Mouse (Mus musculus) gastrocnemius, postnatal 36 days (tissue): ENCODE measurements around the gene Znhit1. TPM values are rescaled to one million over a fixed set of nuclear protein-coding genes. Genes with fewer than 3 reads are reported as not detected.
"Not testable (repeated sequence)": the region's sequence is repeated elsewhere in the genome, so short reads cannot be mapped to it uniquely, and the experiment has no call there.

ENCODE experiments used
- DNase-seq, 2 experiments: peaks; one replicate each; pipeline ENCODE4 v3.0.0; 2022
- intact Hi-C: fragments of 180-260 bp; cut with DNase I; formaldehyde crosslinking; loops from one replicate; pipeline ENCODE4 v1.15.1; 2025
- total RNA-seq, 2 experiments: library from RNA; stranded (reverse); gene quantifications; 2 replicates each; pipeline ENCODE4 v1.2.3; 2021

The Znhit1 gene
- total RNA-seq, 2 experiments from 2014 or later, result 58.3 to 63.2 TPM

DNA sequence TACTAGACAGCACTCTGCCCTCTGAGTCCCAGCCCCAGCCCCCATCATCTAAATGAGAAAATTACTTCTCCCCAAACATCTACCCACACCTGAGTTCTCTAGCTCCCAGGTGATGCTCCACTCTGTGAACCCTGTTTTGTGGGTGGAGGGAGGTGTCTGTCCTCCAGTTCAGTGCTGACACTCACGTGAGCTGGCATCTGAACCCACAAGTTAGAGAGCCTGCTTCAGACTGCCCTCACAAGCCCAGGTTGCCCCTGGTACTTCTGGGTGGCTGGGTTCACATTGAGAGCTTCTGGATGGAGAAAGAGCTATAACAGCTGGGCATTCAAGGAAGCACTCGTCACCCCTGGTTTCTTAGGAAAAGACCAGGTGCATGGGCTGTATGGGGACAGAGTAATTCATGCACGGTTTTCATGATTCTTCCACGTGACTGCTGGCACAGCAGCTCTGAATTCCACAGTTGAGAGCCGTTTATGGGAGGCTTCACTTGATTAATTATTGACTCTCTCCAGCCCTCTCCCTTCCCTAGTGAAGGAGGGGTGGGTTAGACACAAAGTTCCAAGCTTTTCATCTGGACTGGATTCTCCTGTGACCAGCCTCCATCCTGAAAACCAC is 28.7 kb downstream of the Znhit1 start:
- intact Hi-C loops, result no loop called here
- no peak for DNase-seq

DNA sequence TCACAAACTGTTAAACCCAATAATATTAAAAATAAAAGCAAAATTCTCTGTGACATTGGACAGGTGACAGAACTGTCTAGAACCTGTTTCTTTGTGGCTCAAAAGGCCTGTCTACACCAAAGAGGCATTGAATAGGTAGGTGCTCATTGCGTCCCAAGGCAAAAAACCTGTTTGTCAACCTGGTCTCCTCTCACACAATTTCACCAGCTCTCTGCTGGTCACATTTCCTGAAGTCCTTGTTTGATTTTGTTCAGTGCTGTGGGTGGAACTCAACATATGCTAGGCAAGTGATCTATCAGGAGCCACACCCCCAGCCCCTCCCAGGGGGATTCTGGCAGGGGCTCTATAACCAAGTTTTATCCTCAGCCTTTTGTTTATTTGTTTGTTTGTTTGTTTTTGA is 30.6 kb downstream of the Znhit1 start:
- DNase-seq, result no peak
- intact Hi-C loops, result no loop called here

DNA sequence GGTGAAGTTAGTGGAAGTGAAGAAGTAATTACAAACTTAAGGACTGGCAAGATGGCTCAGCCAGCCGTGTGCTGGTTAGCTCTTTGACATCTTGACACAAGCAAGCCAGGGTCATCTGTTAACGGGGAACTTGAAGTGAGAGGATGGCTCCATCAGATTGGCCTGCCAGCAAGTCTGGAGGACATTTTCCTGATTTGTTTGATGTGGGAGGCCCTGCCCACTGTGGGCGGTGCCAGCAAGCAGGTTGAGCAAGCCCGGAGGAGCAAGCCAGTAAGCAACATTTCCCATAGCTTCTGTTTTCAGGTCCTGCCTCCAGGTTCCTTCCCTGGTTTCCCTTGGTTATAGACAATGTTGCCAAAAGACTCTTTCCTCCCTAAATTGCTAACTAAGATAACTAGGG is 32.2 kb downstream of the Znhit1 start:
- no peak for DNase-seq
- intact Hi-C loops, result no loop called here

- intact Hi-C loops, result no loop called here
Measured at GRCm38 (mm10) chr5:136953440-136953951, 34.3 kb downstream of the Znhit1 start.

DNA sequence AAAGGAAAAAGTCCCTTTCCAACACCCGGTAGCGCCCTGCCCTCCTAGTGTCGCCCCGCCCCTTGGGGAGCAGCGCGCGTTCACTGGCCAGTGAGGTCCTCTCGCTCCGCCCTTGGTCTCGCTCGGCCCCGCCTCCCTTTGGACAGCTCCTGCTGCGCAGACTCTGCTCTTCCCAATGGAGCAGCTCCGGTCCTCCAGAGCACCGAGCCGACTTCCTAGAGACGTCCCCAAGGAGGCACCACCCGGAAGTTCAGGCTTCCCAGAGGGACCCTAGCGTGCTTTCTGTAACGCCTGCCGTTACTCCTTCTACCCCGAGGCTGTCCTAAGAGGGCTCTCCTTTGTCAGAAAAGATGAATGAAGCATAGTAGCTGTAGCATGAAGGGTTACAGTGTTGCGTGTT is 34.8 kb downstream of the Znhit1 start, which contains the start of gene Fis1:
Gene Fis1 (plus strand): TSS at position 261 of the 400 bp plus-strand sequence.
- peak; percentile 96 to 98 for DNase-seq
- intact Hi-C loops, result no loop called here

More at GRCm38 (mm10) chr5:136953440-136953951, 34.3 kb downstream of the Znhit1 start:
- DNase-seq, result peak in 1 of 2 experiments; percentile 42

GRCm38 (mm10) chr5:136952153-136952552 is 35.7 kb downstream of the Znhit1 start:
- intact Hi-C loops, result no loop called here

GRCm38 (mm10) chr5:136950521-136950920 is 37.3 kb downstream of the Znhit1 start:
- no peak for DNase-seq
- intact Hi-C loops, result no loop called here

More at GRCm38 (mm10) chr5:136952153-136952552, 35.7 kb downstream of the Znhit1 start:
- no peak for DNase-seq

- intact Hi-C loops, DNase-seq: not testable (repeated sequence)
Measured at GRCm38 (mm10) chr5:136949551-136950336, 38.1 kb downstream of the Znhit1 start.

- intact Hi-C loops, result no loop called here
- DNase-seq, result no peak
Measured at GRCm38 (mm10) chr5:136947874-136948273, 39.9 kb downstream of the Znhit1 start.

GRCm38 (mm10) chr5:136945084-136945483 is 42.7 kb downstream of the Znhit1 start:
- no peak for DNase-seq
- intact Hi-C loops, result no loop called here

DNA sequence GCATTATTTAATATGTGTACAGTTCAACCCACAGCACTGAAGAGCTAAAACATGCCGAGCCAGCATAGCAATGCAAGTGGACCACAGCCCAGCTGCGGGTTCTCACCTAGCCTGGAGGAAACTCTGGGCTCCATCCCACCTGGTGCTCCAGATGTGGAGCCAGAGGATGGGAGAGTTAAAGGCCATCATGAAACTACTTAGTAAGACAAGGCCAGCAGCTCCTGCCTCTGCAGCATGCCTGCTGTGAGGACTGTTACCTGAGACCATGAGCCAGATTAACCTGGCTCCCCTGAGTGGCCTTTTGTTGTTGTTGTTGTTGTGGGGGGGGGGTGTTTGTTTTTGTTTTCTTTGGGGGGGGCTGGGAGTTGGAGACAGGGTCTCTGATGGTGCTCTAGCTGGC is 44.4 kb downstream of the Znhit1 start:
- intact Hi-C loops, result no loop called here
- no peak for DNase-seq

GRCm38 (mm10) chr5:136942781-136943180 is 45.0 kb downstream of the Znhit1 start:
- intact Hi-C loops, result no loop called here
- DNase-seq, result no peak

DNA sequence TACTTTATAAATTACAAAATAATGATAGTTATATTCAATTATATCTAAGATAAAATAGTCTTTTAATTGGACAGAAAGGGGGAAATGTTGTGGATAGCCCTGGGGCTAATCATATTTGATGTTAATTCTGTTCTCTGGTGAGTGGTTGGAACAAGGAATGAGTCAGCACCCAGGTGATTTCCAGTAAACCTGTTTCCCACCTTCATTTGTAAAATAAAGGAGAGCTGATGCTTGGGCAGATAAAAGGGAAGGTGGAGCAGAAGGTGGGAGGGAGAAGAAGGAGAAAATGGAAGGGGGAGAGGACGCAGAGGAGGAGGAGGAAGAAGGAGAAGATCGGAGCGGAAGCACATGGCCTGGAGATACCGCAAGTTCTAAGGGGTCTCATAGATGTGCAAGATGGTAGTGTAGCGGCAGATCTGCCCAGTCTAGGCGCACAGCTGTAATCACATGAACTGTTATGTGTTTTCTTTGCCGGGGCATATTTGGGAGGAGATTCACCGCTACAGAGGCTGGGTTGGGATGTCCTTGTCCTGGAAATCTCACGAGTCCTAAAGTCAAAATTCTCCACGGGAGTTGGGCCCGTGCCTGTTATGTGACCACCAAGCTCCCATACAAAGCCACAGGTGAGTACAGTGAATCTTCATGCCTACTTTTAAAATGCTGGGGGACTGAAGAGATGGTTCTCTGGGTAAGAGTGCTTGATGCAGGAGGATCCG is 46.8 kb downstream of the Znhit1 start:
- DNase-seq, result no peak
- intact Hi-C loops, result no loop called here

DNA sequence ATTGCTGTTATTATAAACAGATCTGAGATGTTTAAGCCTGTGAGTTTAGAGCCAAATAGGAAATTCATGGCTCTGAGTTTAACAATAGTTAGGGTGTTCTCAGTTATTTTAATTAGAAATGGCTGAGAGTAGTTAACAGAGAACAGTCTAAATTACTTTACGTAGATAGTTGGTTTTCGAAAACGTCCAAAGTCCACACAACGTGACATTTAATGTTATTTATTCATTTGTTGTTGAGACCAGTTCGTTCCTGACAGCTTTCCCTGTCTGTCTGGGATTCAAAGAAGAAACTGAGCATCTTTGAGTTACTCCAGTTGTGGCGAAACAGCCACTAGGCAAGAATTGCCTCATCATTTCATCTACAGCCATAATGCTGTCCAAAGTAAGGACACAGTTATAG is 47.8 kb downstream of the Znhit1 start:
- DNase-seq, intact Hi-C loops: not testable (repeated sequence)

GRCm38 (mm10) chr5:136939284-136939683 is 48.5 kb downstream of the Znhit1 start:
- intact Hi-C loops, result no loop called here
- no peak for DNase-seq

- intact Hi-C loops, result no loop called here
Measured at GRCm38 (mm10) chr5:136937621-136938020, 50.2 kb downstream of the Znhit1 start.

DNA sequence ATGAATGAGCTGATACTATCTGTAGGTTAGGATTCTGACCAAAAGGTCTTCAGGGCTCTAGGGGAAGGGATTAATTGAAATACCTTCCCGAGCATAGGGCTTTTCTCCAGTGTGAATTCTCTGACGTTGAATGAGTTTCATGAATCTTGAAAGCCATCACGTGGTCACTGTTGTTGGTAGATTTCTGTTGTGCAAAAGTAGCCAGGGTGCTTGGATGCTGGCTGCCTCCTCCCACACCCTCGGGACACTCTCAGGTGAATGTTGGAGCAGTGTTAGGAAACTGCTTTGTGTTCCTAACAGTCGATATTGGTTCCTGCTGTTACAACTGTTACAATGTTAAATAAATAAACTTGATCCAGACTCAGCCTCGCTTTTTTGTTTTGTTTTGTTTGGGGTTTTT is 51.1 kb downstream of the Znhit1 start:
- DNase-seq, result no peak
- intact Hi-C loops, result no loop called here

More at GRCm38 (mm10) chr5:136937621-136938020, 50.2 kb downstream of the Znhit1 start:
- no peak for DNase-seq

DNA sequence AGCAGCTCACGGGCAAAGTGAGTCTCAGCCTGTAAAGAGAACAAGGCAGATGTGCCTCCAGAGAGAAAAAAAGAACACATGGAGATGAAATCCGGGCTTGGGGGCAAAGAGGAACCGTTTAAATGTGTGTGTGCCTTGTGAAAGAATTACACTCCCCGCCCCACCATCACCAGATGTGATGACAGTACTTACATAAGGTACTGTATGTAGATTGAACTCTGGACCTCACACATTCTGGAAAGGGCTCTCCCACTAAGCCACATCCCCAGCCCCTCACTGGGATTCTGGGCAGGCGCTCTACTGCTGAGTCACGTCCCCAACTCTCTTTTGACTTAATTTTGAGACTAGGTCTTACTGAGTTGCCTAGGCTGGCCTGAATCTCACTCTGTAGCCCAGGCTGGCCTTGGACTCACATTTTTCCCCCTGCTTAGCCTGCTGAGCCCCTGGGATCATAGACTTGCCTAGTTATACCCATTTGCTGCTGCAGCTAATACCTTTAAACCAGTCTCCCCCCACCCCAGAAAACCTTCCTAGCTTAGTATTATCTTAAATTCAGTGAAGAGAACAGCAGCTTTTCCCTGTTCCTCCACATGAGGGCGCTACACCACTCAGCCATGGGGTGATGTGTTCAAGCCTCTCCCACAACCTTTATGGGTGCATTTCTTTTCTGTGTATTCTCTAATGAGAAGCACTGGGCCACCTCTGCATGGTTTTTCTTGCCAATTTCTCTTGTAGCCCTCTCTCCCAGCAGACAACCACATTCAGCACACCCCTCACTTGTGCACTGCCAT is 51.7 kb downstream of the Znhit1 start:
- no peak for DNase-seq
- intact Hi-C loops, result no loop called here

- no peak for DNase-seq
Measured at GRCm38 (mm10) chr5:136933930-136934329, 53.9 kb downstream of the Znhit1 start.

GRCm38 (mm10) chr5:136932956-136933355 is 54.9 kb downstream of the Znhit1 start:
- intact Hi-C loops, result no loop called here
- DNase-seq, result no peak

More at GRCm38 (mm10) chr5:136933930-136934329, 53.9 kb downstream of the Znhit1 start:
- intact Hi-C loops, result no loop called here
